Mouse (Mus musculus) hindbrain, embryonic 16.5 days (tissue): ENCODE measurements around the gene Ptpn14. TPM values are rescaled to one million over a fixed set of nuclear protein-coding genes. Genes with fewer than 3 reads are reported as not detected.
A peak's percentile ranks its signal among the peaks of the same experiment; 100 is the strongest.

Source experiments
- ATAC-seq: fragments of 200-750 bp; cut with Nextera tagmentation; 2 replicates; pipeline ENCODE4 v1.8.0; 2017; ENCODE audit warnings: moderate TSS enrichment, moderate library complexity
- H3K27ac ChIP-seq: fragments of 300-500 bp; sonication (generic); 2 replicates; pipeline ENCODE4 v1.5.1; 2014; ENCODE audit warnings: low read depth, mild to moderate bottlenecking, control low read depth, low read length, moderate library complexity
- H3K27me3 ChIP-seq: fragments of 300-500 bp; sonication (generic); replicated peaks from 2 replicates; pipeline ENCODE4 v1.6.1; 2014; ENCODE audit warnings: low read length; ENCODE audit not compliant: control insufficient read depth, insufficient read depth
- H3K36me3 ChIP-seq: fragments of 300-500 bp; sonication (generic); 2 replicates; pipeline ENCODE4 v1.6.1; 2014; ENCODE audit warnings: mild to moderate bottlenecking, low read length, moderate library complexity, mixed read lengths; ENCODE audit not compliant: control insufficient read depth, insufficient read depth
- H3K4me1 ChIP-seq: fragments of 300-500 bp; sonication (generic); 2 replicates; pipeline ENCODE4 v1.6.1; 2014; ENCODE audit warnings: low read depth, low read length; ENCODE audit not compliant: control insufficient read depth, insufficient read depth
- H3K4me2 ChIP-seq: fragments of 300-500 bp; sonication (generic); 2 replicates; pipeline ENCODE4 v1.6.1; 2014; ENCODE audit warnings: mild to moderate bottlenecking, low read length, control low read depth, moderate library complexity
- H3K4me3 ChIP-seq: fragments of 300-500 bp; sonication (generic); 2 replicates; pipeline ENCODE4 v1.5.1; 2014; ENCODE audit warnings: mild to moderate bottlenecking, low read length, control low read depth, moderate library complexity
- H3K9ac ChIP-seq: fragments of 300-500 bp; sonication (generic); 2 replicates; pipeline ENCODE4 v1.6.1; 2014; ENCODE audit warnings: low read depth, mild to moderate bottlenecking, control low read depth, low read length, moderate library complexity
- H3K9me3 ChIP-seq: fragments of 300-500 bp; sonication (generic); 2 replicates; pipeline ENCODE4 v1.6.1; 2014; ENCODE audit warnings: mild to moderate bottlenecking, low read length, moderate library complexity; ENCODE audit not compliant: control insufficient read depth
- WGBS: fragments of 180-500 bp; shearing (Covaris S2); extraction: QIAGEN DNeasy Blood & Tissue Kit; methylation state at CpG from one replicate; pipeline ENCODE4 v1.1.7; 2014; 5-methylcytosine and 5-hydroxymethylcytosine counted together
- polyA plus RNA-seq: library from polyadenylated mRNA; unstranded; fragments of >200 nt; fragmentation: Nextera tagmentation; extraction: Ambion mirVana; gene quantifications from 2 replicates; pipeline ENCODE4 v1.2.1, GENCODE M21; 2015

Gene Ptpn14
- polyA plus RNA-seq, 1 experiment from 2014 or later, result 1.6 TPM

GRCm38 (mm10) chr1:189879965-189880364 is 151.9 kb downstream of the Ptpn14 start:
- Histone ChIP-seq H3K36me3 (no peaks in the 10 kb centered on the region), H3K27me3 (no peaks in the 10 kb centered on the region), H3K9me3 (no peaks in the 10 kb centered on the region), H3K27ac (no peak overlapping the region; the same call in 1 of the 2 replicates), H3K9ac (no peak overlapping the region), H3K4me1 (no peaks in the 10 kb centered on the region; the same call in 1 of the 2 replicates), H3K4me3 (no peak overlapping the region), H3K4me2 (no peak overlapping the region)
- ATAC-seq, result no peak
- 57% methylated on average over 8 of the region's 8 CpGs for WGBS

GRCm38 (mm10) chr1:189880745-189881144 is 152.7 kb downstream of the Ptpn14 start:
- WGBS, result 64% methylated on average over 14 of the region's 14 CpGs
- Histone ChIP-seq H3K9me3 (no peaks in the 10 kb centered on the region), H3K27ac (no peak overlapping the region), H3K4me3 (no peak overlapping the region), H3K27me3 (no peaks in the 10 kb centered on the region), H3K36me3 (no peaks in the 10 kb centered on the region), H3K4me2 (no peak overlapping the region), H3K4me1 (no peaks in the 10 kb centered on the region; the same call in 1 of the 2 replicates), H3K9ac (no peak overlapping the region)
- no peak for ATAC-seq

- Histone ChIP-seq H3K4me2 (no peak overlapping the region), H3K4me3 (no peak overlapping the region), H3K27me3 (no peaks in the 10 kb centered on the region), H3K36me3 (no peaks in the 10 kb centered on the region), H3K9ac (no peak overlapping the region), H3K4me1 (no peaks in the 10 kb centered on the region; the same call in 1 of the 2 replicates), H3K9me3 (no peaks in the 10 kb centered on the region), H3K27ac (no peak overlapping the region)
- ATAC-seq, result no peak
- 56% methylated on average over 7 of the region's 7 CpGs for WGBS
Observed at GRCm38 (mm10) chr1:189882886-189883285, 154.8 kb downstream of the Ptpn14 start.

GRCm38 (mm10) chr1:189883531-189884170 is 155.6 kb downstream of the Ptpn14 start:
- H3K4me2 ChIP-seq, result no peak overlapping the region
- no peaks in the 10 kb centered on the region for H3K27me3 ChIP-seq
- H3K27ac ChIP-seq, result no peak overlapping the region
- 45% methylated on average over 18 of the region's 18 CpGs for WGBS
- ATAC-seq, result no peak
- no peaks in the 10 kb centered on the region for H3K9me3 ChIP-seq
- H3K9ac ChIP-seq, result no peak overlapping the region
- H3K36me3 ChIP-seq, result no peaks in the 10 kb centered on the region
- H3K4me3 ChIP-seq, result no peak overlapping the region
- H3K4me1 ChIP-seq, result no peaks in the 10 kb centered on the region; the same call in 1 of the 2 replicates

GRCm38 (mm10) chr1:189884951-189885350 is 156.9 kb downstream of the Ptpn14 start:
- no peaks in the 10 kb centered on the region for H3K36me3 ChIP-seq
- H3K4me3 ChIP-seq, result no peak overlapping the region
- H3K4me1 ChIP-seq, result no peaks in the 10 kb centered on the region; the same call in 1 of the 2 replicates
- no peaks in the 10 kb centered on the region for H3K9me3 ChIP-seq
- H3K27ac ChIP-seq, result no peak overlapping the region
- H3K4me2 ChIP-seq, result no peak overlapping the region
- no peak for ATAC-seq
- no peaks in the 10 kb centered on the region for H3K27me3 ChIP-seq
- H3K9ac ChIP-seq, result no peak overlapping the region
- WGBS, result 49% methylated on average over 13 of the region's 13 CpGs

GRCm38 (mm10) chr1:189885975-189886374 is 157.9 kb downstream of the Ptpn14 start:
- H3K4me2 ChIP-seq, result no peak overlapping the region
- no peak overlapping the region for H3K9ac ChIP-seq
- H3K36me3 ChIP-seq, result no peaks in the 10 kb centered on the region
- H3K4me3 ChIP-seq, result no peak overlapping the region
- WGBS, result 89% methylated on average over 6 of the region's 6 CpGs
- ATAC-seq, result no peak
- no peaks in the 10 kb centered on the region for H3K9me3 ChIP-seq
- H3K27ac ChIP-seq, result no peak overlapping the region
- H3K4me1 ChIP-seq, result no peaks in the 10 kb centered on the region; the same call in 1 of the 2 replicates
- H3K27me3 ChIP-seq, result no peaks in the 10 kb centered on the region

GRCm38 (mm10) chr1:189887518-189887917 is 159.4 kb downstream of the Ptpn14 start:
- ATAC-seq, result peak; percentile 74
- no peaks in the 10 kb centered on the region for H3K27me3 ChIP-seq
- no peak overlapping the region for H3K4me3 ChIP-seq
- H3K9ac ChIP-seq, result no peak overlapping the region
- WGBS, result 25% methylated on average over 7 of the region's 7 CpGs
- H3K4me2 ChIP-seq, result no peak overlapping the region
- no peak overlapping the region for H3K27ac ChIP-seq
- no peaks in the 10 kb centered on the region for H3K9me3 ChIP-seq
- 0 out of 2 replicates have a peak, but pooled peaks cover under 1% of the 10 kb centered on the region for H3K36me3 ChIP-seq
- no peaks in the 10 kb centered on the region; the same call in 1 of the 2 replicates for H3K4me1 ChIP-seq

GRCm38 (mm10) chr1:189888749-189889148 is 160.7 kb downstream of the Ptpn14 start:
- H3K27ac ChIP-seq, result no peak overlapping the region
- H3K9ac ChIP-seq, result no peak overlapping the region
- no peak overlapping the region for H3K4me2 ChIP-seq
- no peaks in the 10 kb centered on the region for H3K27me3 ChIP-seq
- H3K4me3 ChIP-seq, result no peak overlapping the region
- no peak for ATAC-seq
- H3K4me1 ChIP-seq, result no peaks in the 10 kb centered on the region; the same call in 1 of the 2 replicates
- 68% methylated on average over 10 of the region's 10 CpGs for WGBS
- no peaks in the 10 kb centered on the region for H3K9me3 ChIP-seq
- H3K36me3 ChIP-seq, result 0 out of 2 replicates have a peak, but pooled peaks cover 7% of the 10 kb centered on the region

GRCm38 (mm10) chr1:189894191-189894590 is 166.1 kb downstream of the Ptpn14 start:
- no peak overlapping the region for H3K9ac ChIP-seq

More at GRCm38 (mm10) chr1:189894191-189894590, 166.1 kb downstream of the Ptpn14 start:
- Histone ChIP-seq H3K4me2 (no peak overlapping the region), H3K4me3 (no peak overlapping the region), H3K36me3 (peaks cover 10% of the 10 kb centered on the region; the same call in 1 of the 2 replicates), H3K9me3 (no peaks in the 10 kb centered on the region), H3K27me3 (no peaks in the 10 kb centered on the region), H3K27ac (peak overlapping the region; percentile 6; the same call in 1 of the 2 replicates), H3K4me1 (no peaks in the 10 kb centered on the region; the same call in 1 of the 2 replicates)
- 60% methylated on average over 9 of the region's 9 CpGs for WGBS
- peak; percentile 24; the same call in 1 of the 2 replicates for ATAC-seq
